Mouse (Mus musculus) lung, embryonic 16.5 days (tissue): ENCODE results near the gene Dnaaf3. TPM values are rescaled to one million over a fixed set of nuclear protein-coding genes. Genes with fewer than 3 reads are reported as not detected.

Source experiments
- ATAC-seq: fragments of 200-750 bp; cut with Nextera tagmentation; 2 replicates; pipeline ENCODE4 v1.8.0; 2017; ENCODE audit warnings: low read depth, mild to moderate bottlenecking, moderate library complexity
- H3K27ac ChIP-seq: fragments of 300-500 bp; sonication (generic); 2 replicates; pipeline ENCODE4 v1.5.1; 2014; ENCODE audit warnings: mild to moderate bottlenecking, control low read depth, low read length
- H3K27me3 ChIP-seq: fragments of 300-500 bp; sonication (generic); 2 replicates; pipeline ENCODE4 v1.6.1; 2014; ENCODE audit warnings: low read depth, low read length, mixed read lengths; ENCODE audit not compliant: control insufficient read depth, insufficient read depth
- H3K36me3 ChIP-seq: fragments of 300-500 bp; sonication (generic); 2 replicates; pipeline ENCODE4 v1.6.1; 2014; ENCODE audit warnings: low read length; ENCODE audit not compliant: control insufficient read depth, insufficient read depth
- H3K4me1 ChIP-seq: fragments of 300-500 bp; sonication (generic); replicated peaks from 2 replicates; pipeline ENCODE4 v1.6.1; 2014; ENCODE audit warnings: low read length, mixed read lengths; ENCODE audit not compliant: control insufficient read depth, insufficient read depth
- H3K4me2 ChIP-seq: fragments of 300-500 bp; sonication (generic); 2 replicates; pipeline ENCODE4 v1.6.1; 2014; ENCODE audit warnings: low read depth, low read length, control low read depth
- H3K4me3 ChIP-seq: fragments of 300-500 bp; sonication (generic); 2 replicates; pipeline ENCODE4 v1.5.1; 2014; ENCODE audit warnings: mild to moderate bottlenecking, low read length, control low read depth
- H3K9ac ChIP-seq: fragments of 300-500 bp; sonication (generic); 2 replicates; pipeline ENCODE4 v1.6.1; 2014; ENCODE audit warnings: low read length, control low read depth
- H3K9me3 ChIP-seq: fragments of 300-500 bp; sonication (generic); 2 replicates; pipeline ENCODE4 v1.6.1; 2016; ENCODE audit warnings: low read length; ENCODE audit not compliant: control insufficient read depth
- WGBS: fragments of 180-500 bp; shearing (Covaris S2); extraction: QIAGEN DNeasy Blood & Tissue Kit; methylation state at CpG from one replicate; pipeline ENCODE4 v1.1.7; 2014; 5-methylcytosine and 5-hydroxymethylcytosine counted together
- polyA plus RNA-seq: library from polyadenylated mRNA; unstranded; fragments of >200 nt; fragmentation: Nextera tagmentation; extraction: Ambion mirVana; gene quantifications from 2 replicates; pipeline ENCODE4 v1.2.1, GENCODE M21; 2015

Dnaaf3 gene
- polyA plus RNA-seq, 1 experiment from 2014 or later: 4.7 TPM

GRCm38 (mm10) chr7:4513829-4514712, 18.2 kb downstream of the Dnaaf3 start:
- no peak overlapping the region for H3K4me2 ChIP-seq
- H3K36me3 ChIP-seq: no peaks in the 10 kb centered on the region
- 46% methylated on average over 6 of the region's 6 CpGs for WGBS
- ATAC-seq: no peak
- peak overlapping the region; percentile 11; the same call in 1 of the 2 replicates for H3K9ac ChIP-seq
- H3K27ac ChIP-seq: no peak overlapping the region
- H3K27me3 ChIP-seq: no peaks in the 10 kb centered on the region
- H3K4me3 ChIP-seq: no peak overlapping the region
- peaks cover 21% of the 10 kb centered on the region for H3K4me1 ChIP-seq
- no peaks in the 10 kb centered on the region for H3K9me3 ChIP-seq

GRCm38 (mm10) chr7:4513236-4513635, 19.0 kb downstream of the Dnaaf3 start:
- no peak overlapping the region for H3K9ac ChIP-seq
- H3K36me3 ChIP-seq: no peaks in the 10 kb centered on the region
- WGBS: 30% methylated on average over 13 of the region's 13 CpGs
- no peaks in the 10 kb centered on the region for H3K27me3 ChIP-seq
- H3K4me2 ChIP-seq: no peak overlapping the region
- H3K27ac ChIP-seq: no peak overlapping the region
- ATAC-seq: no peak
- H3K9me3 ChIP-seq: no peaks in the 10 kb centered on the region
- peaks cover 21% of the 10 kb centered on the region for H3K4me1 ChIP-seq
- no peak overlapping the region for H3K4me3 ChIP-seq

- Histone ChIP-seq H3K4me2 (no peak overlapping the region), H3K4me1 (peaks cover 21% of the 10 kb centered on the region), H3K4me3 (no peak overlapping the region)
Measured at GRCm38 (mm10) chr7:4511489-4512224, 20.6 kb downstream of the Dnaaf3 start.

GRCm38 (mm10) chr7:4509863-4510608, 22.2 kb downstream of the Dnaaf3 start:
- Histone ChIP-seq H3K4me1 (peaks cover 15% of the 10 kb centered on the region), H3K27me3 (no peaks in the 10 kb centered on the region), H3K4me2 (peak overlapping the region; percentile 47), H3K27ac (peak overlapping the region; percentile 74), H3K36me3 (no peaks in the 10 kb centered on the region), H3K9ac (peak overlapping the region; percentile 49), H3K9me3 (no peaks in the 10 kb centered on the region), H3K4me3 (peak overlapping the region; percentile 9; the same call in 1 of the 2 replicates)
- peak; percentile 93 for ATAC-seq
- 12% methylated on average over 24 of the region's 24 CpGs for WGBS

More at GRCm38 (mm10) chr7:4511489-4512224, 20.6 kb downstream of the Dnaaf3 start:
- Histone ChIP-seq H3K36me3 (no peaks in the 10 kb centered on the region), H3K27me3 (no peaks in the 10 kb centered on the region), H3K9ac (no peak overlapping the region), H3K9me3 (no peaks in the 10 kb centered on the region), H3K27ac (0 out of 2 replicates have a peak overlapping the region, but pooled peaks have one; percentile 43)
- 47% methylated on average over 8 of the region's 8 CpGs for WGBS
- ATAC-seq: no peak

GRCm38 (mm10) chr7:4508739-4509116, 23.5 kb downstream of the Dnaaf3 start:
- no peak overlapping the region for H3K9ac ChIP-seq
- no peak for ATAC-seq
- no peaks in the 10 kb centered on the region for H3K36me3 ChIP-seq
- no peaks in the 10 kb centered on the region for H3K27me3 ChIP-seq
- 82% methylated on average over 8 of the region's 8 CpGs for WGBS
- H3K27ac ChIP-seq: no peak overlapping the region
- no peak overlapping the region for H3K4me2 ChIP-seq
- H3K4me1 ChIP-seq: peaks cover 12% of the 10 kb centered on the region
- no peaks in the 10 kb centered on the region for H3K9me3 ChIP-seq
- H3K4me3 ChIP-seq: no peak overlapping the region

GRCm38 (mm10) chr7:4508062-4508738, 24.1 kb downstream of the Dnaaf3 start:
- H3K9me3 ChIP-seq: no peaks in the 10 kb centered on the region
- no peaks in the 10 kb centered on the region for H3K36me3 ChIP-seq
- no peak overlapping the region for H3K4me2 ChIP-seq
- no peaks in the 10 kb centered on the region for H3K27me3 ChIP-seq
- H3K4me3 ChIP-seq: no peak overlapping the region
- ATAC-seq: no peak
- peaks cover 12% of the 10 kb centered on the region for H3K4me1 ChIP-seq
- WGBS: 72% methylated on average over 12 of the region's 32 CpGs
- H3K9ac ChIP-seq: no peak overlapping the region
- H3K27ac ChIP-seq: no peak overlapping the region

GRCm38 (mm10) chr7:4507220-4507619, 25.0 kb downstream of the Dnaaf3 start:
- Histone ChIP-seq H3K36me3 (no peaks in the 10 kb centered on the region), H3K9me3 (no peaks in the 10 kb centered on the region), H3K4me2 (no peak overlapping the region), H3K27ac (no peak overlapping the region), H3K9ac (no peak overlapping the region), H3K4me1 (peaks cover 15% of the 10 kb centered on the region), H3K4me3 (no peak overlapping the region), H3K27me3 (no peaks in the 10 kb centered on the region)
- WGBS: 55% methylated on average over 3 of the region's 4 CpGs
- no peak for ATAC-seq

- peaks cover 14% of the 10 kb centered on the region for H3K4me1 ChIP-seq
- H3K36me3 ChIP-seq: no peaks in the 10 kb centered on the region
- no peak overlapping the region for H3K4me2 ChIP-seq
- H3K4me3 ChIP-seq: no peak overlapping the region
- no peak for ATAC-seq
- no peaks in the 10 kb centered on the region for H3K9me3 ChIP-seq
- H3K9ac ChIP-seq: no peak overlapping the region
- H3K27me3 ChIP-seq: no peaks in the 10 kb centered on the region
- 47% methylated on average over 11 of the region's 11 CpGs for WGBS
- no peak overlapping the region for H3K27ac ChIP-seq
Measured at GRCm38 (mm10) chr7:4504646-4505435, 27.4 kb downstream of the Dnaaf3 start.
